Mouse (Mus musculus): Measurements from ENCODE around the gene Sds. TPM values are rescaled to one million over a fixed set of nuclear protein-coding genes. Genes with fewer than 3 reads are reported as not detected.

The Sds gene
- total and polyA plus RNA-seq, 3 experiments: not detected

DNA sequence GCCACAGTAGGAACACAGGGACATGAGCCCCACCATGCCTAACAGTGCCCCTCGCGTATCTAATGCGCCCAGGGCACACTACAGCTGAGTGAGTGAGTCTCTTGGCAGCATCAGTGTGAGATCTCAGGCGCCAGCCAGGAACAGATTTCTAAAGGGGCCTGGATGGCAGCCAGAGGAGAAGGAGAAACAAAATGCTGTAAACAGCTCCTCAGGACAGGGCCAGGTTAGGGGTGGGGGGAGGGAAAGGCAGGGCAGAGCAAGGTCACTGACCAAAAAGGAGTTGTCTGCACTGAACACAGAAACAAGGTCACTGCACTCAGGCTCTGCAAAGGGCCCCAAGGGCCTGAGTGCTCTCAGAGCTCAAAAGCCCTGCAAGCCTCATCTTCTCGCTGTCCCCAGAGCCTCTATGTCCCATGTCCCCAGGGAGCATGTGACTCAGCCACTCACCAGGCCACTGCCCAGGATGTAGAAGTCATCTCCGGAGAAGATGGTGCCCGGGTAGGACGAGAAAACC lies 14.4 kb downstream of the Sds start:
- no peaks in the 10 kb centered on the region for H3K9me3 ChIP-seq (replicated peaks)
- DNase-seq (ENCODE audit: low spot score) (no peak), ATAC-seq (ENCODE audit: extremely low read depth, insufficient number of reproducible peaks, low FRiP score, poor library complexity, severe bottlenecking) (no peak)
- no peaks in the 10 kb centered on the region for H3K27me3 ChIP-seq (ENCODE audit: insufficient read depth, low read length)
- H3K4me3 ChIP-seq (ENCODE audit: low read depth, low read length): no peak overlapping the region
- no peak for TF ChIP-seq GATA2 (IDR thresholded peaks at IDR 0.05; ENCODE audit: borderline replicate concordance, low read depth, low read length)
- TF ChIP-seq TAL1 (conservative IDR thresholded peaks at IDR 0.05; ENCODE audit: low read depth, low read length): no peak
- TF ChIP-seq GATA1 (IDR thresholded peaks at IDR 0.05; ENCODE audit: borderline replicate concordance, low read length): no peak
- TF ChIP-seq CTCF (IDR thresholded peaks at IDR 0.05; ENCODE audit: low read depth, low read length): no peak
- TF ChIP-seq POLR2AphosphoS5 (IDR thresholded peaks at IDR 0.05; ENCODE audit: insufficient replicate concordance, low read depth, low read length): no peak
- peaks cover 6% of the 10 kb centered on the region for H3K4me1 ChIP-seq (ENCODE audit: insufficient read depth, low read depth, low read length)
- H3K36me3 ChIP-seq (replicated peaks): peaks cover 95% of the 10 kb centered on the region

DNA sequence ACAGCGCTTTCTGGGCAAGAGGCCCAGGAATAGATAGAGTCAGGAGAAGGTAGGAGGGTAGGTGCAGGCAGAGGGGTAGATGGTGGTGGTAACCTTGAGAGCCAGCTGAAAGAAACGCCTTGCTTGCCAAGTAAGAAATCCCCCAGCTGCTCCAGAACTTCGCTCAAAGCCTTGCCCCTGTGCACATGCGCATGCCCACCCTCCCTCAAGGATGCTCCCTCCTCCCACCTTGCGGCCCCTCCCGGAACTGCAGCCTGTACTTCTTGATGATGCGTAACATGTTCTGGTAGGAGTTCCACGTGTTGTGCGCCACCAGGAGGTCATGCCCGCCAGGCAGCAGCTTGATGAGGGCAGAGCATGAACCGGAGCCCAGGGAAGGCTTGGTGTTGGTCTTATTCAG lies 16.1 kb downstream of the Sds start:
- ATAC-seq (ENCODE audit: extremely low read depth, insufficient number of reproducible peaks, low FRiP score, poor library complexity, severe bottlenecking) (no peak), DNase-seq (ENCODE audit: low spot score) (no peak)
- H3K4me1 ChIP-seq (ENCODE audit: insufficient read depth, low read depth, low read length): peaks cover 6% of the 10 kb centered on the region
- H3K9me3 ChIP-seq (replicated peaks): no peaks in the 10 kb centered on the region
- H3K27me3 ChIP-seq (ENCODE audit: insufficient read depth, low read length): no peaks in the 10 kb centered on the region
- H3K4me3 ChIP-seq (ENCODE audit: low read depth, low read length): no peak overlapping the region
- no peak for TF ChIP-seq GATA1 (IDR thresholded peaks at IDR 0.05; ENCODE audit: borderline replicate concordance, low read length)
- no peak for TF ChIP-seq GATA2 (IDR thresholded peaks at IDR 0.05; ENCODE audit: borderline replicate concordance, low read depth, low read length)
- TF ChIP-seq TAL1 (conservative IDR thresholded peaks at IDR 0.05; ENCODE audit: low read depth, low read length): no peak
- no peak for TF ChIP-seq POLR2AphosphoS5 (IDR thresholded peaks at IDR 0.05; ENCODE audit: insufficient replicate concordance, low read depth, low read length)
- no peak for TF ChIP-seq CTCF (IDR thresholded peaks at IDR 0.05; ENCODE audit: low read depth, low read length)
- H3K36me3 ChIP-seq (replicated peaks): peaks cover 93% of the 10 kb centered on the region

DNA sequence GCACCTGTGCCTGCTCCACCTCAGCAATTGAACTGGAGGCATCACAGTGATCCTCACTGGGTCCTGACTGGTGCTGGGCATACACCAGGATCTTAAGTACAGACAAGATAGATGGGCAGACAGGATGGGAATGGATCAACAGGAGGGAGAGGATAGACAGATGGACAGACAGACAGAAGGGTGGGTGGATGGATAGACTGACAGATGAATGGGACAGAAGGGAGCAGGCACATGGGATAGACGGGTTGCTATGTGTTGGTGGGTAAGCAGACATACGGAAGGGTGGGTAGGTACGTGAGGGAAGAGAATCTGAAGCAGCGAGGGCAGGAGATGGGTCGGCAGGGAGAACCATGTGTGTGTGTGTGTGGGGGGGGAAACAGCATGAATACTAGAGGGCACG lies 17.1 kb downstream of the Sds start:
- ATAC-seq (ENCODE audit: extremely low read depth, insufficient number of reproducible peaks, low FRiP score, poor library complexity, severe bottlenecking) (no peak), DNase-seq (ENCODE audit: low spot score) (no peak)
- Histone ChIP-seq H3K27me3 (ENCODE audit: insufficient read depth, low read length) (no peaks in the 10 kb centered on the region), H3K4me3 (ENCODE audit: low read depth, low read length) (no peak overlapping the region), H3K36me3 (replicated peaks) (peaks cover 92% of the 10 kb centered on the region), H3K9me3 (replicated peaks) (no peaks in the 10 kb centered on the region), H3K4me1 (ENCODE audit: insufficient read depth, low read depth, low read length) (peaks cover 6% of the 10 kb centered on the region)
- TF ChIP-seq CTCF (IDR thresholded peaks at IDR 0.05; ENCODE audit: low read depth, low read length) (no peak), POLR2AphosphoS5 (IDR thresholded peaks at IDR 0.05; ENCODE audit: insufficient replicate concordance, low read depth, low read length) (no peak), GATA2 (IDR thresholded peaks at IDR 0.05; ENCODE audit: borderline replicate concordance, low read depth, low read length) (no peak), TAL1 (conservative IDR thresholded peaks at IDR 0.05; ENCODE audit: low read depth, low read length) (no peak), GATA1 (IDR thresholded peaks at IDR 0.05; ENCODE audit: borderline replicate concordance, low read length) (no peak)

DNA sequence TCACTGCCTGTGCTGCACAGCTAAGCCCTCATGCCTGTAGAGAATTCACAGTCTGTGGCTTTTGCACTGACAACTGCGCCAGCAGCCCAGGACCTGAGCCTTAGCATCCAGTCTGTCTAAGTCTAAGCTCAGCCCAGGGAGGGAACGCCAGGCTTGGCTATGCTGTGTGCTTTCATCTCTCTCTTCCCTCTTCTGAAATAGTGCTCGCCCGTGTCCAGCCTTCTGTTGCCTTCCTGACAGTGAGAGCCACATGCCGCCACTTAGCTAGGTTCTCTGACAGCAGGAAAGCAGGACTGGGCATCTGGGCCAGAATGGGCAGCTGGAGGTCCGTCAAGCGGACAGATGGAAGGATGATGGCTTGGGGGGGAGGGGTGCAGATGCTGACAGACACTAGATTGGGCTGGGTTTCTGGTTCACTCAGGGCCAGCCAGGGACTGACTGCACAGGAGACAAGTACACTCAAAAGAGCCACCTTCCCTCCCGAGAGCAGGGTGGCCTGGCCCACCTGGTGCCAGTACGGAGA lies 17.6 kb downstream of the Sds start:
- Histone ChIP-seq H3K4me1 (ENCODE audit: insufficient read depth, low read depth, low read length) (peaks cover 6% of the 10 kb centered on the region), H3K36me3 (replicated peaks) (peaks cover 92% of the 10 kb centered on the region), H3K9me3 (replicated peaks) (no peaks in the 10 kb centered on the region), H3K4me3 (ENCODE audit: low read depth, low read length) (no peak overlapping the region), H3K27me3 (ENCODE audit: insufficient read depth, low read length) (no peaks in the 10 kb centered on the region)
- TF ChIP-seq CTCF (IDR thresholded peaks at IDR 0.05; ENCODE audit: low read depth, low read length) (no peak), GATA2 (IDR thresholded peaks at IDR 0.05; ENCODE audit: borderline replicate concordance, low read depth, low read length) (no peak), GATA1 (IDR thresholded peaks at IDR 0.05; ENCODE audit: borderline replicate concordance, low read length) (no peak)
- ATAC-seq (ENCODE audit: extremely low read depth, insufficient number of reproducible peaks, low FRiP score, poor library complexity, severe bottlenecking) (no peak), DNase-seq (ENCODE audit: low spot score) (no peak)

DNA sequence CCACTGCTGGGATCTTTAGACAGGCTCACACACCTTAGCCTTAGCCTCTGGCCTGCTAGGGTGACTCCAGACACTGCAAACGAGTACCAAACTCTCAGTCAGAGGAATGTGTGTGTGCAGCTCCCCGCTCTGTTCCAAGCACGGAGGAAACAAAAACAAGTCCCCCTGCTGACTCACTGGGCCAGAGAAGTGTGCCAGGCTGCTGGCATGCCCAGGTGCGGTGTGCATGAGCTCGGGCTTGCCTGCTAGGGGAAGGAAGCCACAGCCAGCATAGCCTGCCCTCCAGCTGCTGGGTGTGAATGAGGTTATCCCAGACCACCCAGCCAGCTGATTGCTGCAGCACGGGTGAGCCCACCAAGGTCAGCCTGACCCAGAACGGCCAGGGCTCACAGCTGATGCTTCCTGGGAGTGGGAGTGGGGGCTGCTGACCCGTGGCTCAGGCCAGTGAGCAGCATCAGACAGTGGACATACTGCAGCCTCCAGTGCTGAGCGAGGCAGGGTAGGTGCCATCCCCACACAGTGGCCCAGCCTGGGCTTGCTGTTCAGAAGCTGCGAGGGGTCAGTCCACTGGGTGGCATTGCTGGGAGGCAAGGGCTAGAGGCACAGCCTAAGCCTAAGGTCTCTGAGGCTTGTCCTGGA lies 18.9 kb downstream of the Sds start:
- DNase-seq (ENCODE audit: low spot score) (no peak), ATAC-seq (ENCODE audit: extremely low read depth, insufficient number of reproducible peaks, low FRiP score, poor library complexity, severe bottlenecking) (no peak)
- Histone ChIP-seq H3K27me3 (ENCODE audit: insufficient read depth, low read length) (no peaks in the 10 kb centered on the region), H3K4me3 (ENCODE audit: low read depth, low read length) (no peak overlapping the region), H3K36me3 (replicated peaks) (peaks cover 94% of the 10 kb centered on the region), H3K9me3 (replicated peaks) (no peaks in the 10 kb centered on the region), H3K4me1 (ENCODE audit: insufficient read depth, low read depth, low read length) (peaks cover 10% of the 10 kb centered on the region)
- TF ChIP-seq GATA1 (IDR thresholded peaks at IDR 0.05; ENCODE audit: borderline replicate concordance, low read length): no peak
- no peak for TF ChIP-seq GATA2 (IDR thresholded peaks at IDR 0.05; ENCODE audit: borderline replicate concordance, low read depth, low read length)
- no peak for TF ChIP-seq TAL1 (conservative IDR thresholded peaks at IDR 0.05; ENCODE audit: low read depth, low read length)
- TF ChIP-seq POLR2AphosphoS5 (IDR thresholded peaks at IDR 0.05; ENCODE audit: insufficient replicate concordance, low read depth, low read length): no peak
- no peak for TF ChIP-seq CTCF (IDR thresholded peaks at IDR 0.05; ENCODE audit: low read depth, low read length)

DNA sequence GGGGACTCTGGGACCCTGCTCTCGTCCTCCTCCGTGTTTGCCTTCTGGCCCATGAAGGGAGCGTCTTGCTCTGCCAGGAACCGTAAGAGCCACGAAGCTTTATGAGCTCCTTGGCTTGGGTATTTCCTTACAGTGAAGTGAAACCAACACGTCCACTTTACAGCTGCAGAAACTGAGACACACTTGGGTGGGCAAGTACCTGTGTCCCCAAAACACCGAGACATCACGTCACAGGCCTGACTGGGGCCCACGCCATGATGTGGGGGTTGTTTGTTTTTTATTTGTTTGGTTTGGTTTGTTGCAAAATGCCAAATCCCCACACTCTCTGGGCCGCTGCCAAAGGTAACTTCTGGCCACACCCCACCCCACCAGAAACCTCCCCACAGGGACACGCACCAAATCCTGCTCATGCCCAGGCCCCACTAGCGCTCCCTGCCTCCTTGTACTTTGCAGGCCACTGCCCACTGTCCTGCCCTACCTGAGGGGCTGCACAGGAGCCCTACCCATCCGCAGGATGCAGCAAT lies 19.4 kb downstream of the Sds start:
- H3K36me3 ChIP-seq (replicated peaks): peaks cover 88% of the 10 kb centered on the region

More for the DNA sequence above, 19.4 kb downstream of the Sds start:
- Histone ChIP-seq H3K4me1 (ENCODE audit: insufficient read depth, low read depth, low read length) (peaks cover 10% of the 10 kb centered on the region), H3K27me3 (ENCODE audit: insufficient read depth, low read length) (no peaks in the 10 kb centered on the region), H3K9me3 (replicated peaks) (no peaks in the 10 kb centered on the region), H3K4me3 (ENCODE audit: low read depth, low read length) (no peak overlapping the region)
- TF ChIP-seq GATA2 (IDR thresholded peaks at IDR 0.05; ENCODE audit: borderline replicate concordance, low read depth, low read length) (no peak), CTCF (IDR thresholded peaks at IDR 0.05; ENCODE audit: low read depth, low read length) (no peak), TAL1 (conservative IDR thresholded peaks at IDR 0.05; ENCODE audit: low read depth, low read length) (no peak), POLR2AphosphoS5 (IDR thresholded peaks at IDR 0.05; ENCODE audit: insufficient replicate concordance, low read depth, low read length) (no peak), GATA1 (IDR thresholded peaks at IDR 0.05; ENCODE audit: borderline replicate concordance, low read length) (no peak)
- ATAC-seq (ENCODE audit: extremely low read depth, insufficient number of reproducible peaks, low FRiP score, poor library complexity, severe bottlenecking): no peak
- no peak for DNase-seq (ENCODE audit: low spot score)
